Comparison of ENCODE assay signal across 13 mouse cellular contexts in the genomic region with DNA sequence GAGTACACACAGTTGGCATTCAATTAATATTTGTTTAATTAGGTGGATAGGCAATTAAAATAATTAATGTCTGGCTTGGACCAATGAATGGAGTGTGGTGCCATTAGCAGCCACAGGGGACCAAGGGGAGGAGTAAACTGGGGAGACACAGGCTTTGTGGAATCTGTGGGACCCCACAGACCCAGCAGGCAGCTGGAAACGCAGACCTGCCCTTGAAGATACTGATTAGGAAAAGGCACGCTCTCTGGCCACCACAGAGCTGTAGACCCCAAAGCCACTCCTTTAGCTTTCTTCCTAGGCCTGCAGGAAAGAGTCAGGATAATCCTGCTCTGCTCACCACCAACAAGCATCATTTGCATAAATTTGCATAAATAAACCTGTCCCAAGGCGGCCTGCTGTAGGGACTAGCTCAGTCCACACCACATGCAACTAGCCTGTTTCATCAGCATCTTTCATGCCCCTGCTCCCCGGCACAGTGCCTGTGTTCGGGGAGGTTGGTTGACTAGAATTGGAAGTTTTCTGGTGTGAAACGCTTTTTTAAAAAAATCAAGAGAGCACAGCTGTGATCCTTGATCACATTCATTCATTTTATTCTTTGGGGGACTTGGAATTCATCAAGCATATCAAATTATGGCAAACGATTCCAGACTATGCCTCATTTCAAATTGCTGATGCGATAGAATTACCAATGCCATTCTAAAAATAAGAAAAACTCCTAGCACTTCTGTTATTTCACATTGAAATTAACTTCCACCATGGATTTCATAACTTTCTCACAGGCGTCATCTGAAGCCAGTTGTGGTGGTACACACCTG. TPM values are rescaled to one million over a fixed set of nuclear protein-coding genes. Genes with fewer than 3 reads are reported as not detected.
DNase-seq lines count a peak whose midpoint lies in the region; ATAC-seq and TF ChIP-seq lines count a peak whose summit lies in the region.
"Had no signal": no experiment of that assay in that cellular context is flagged by ENCODE, and none has a peak within 500 bp of the region (broad histone marks: within the 10 kb centered on the region; RNA-seq: fewer than 3 reads in every experiment).

No protein-coding gene starts in this region.

- TF ChIP-seq EP300 in lung, postnatal 0 days (IDR thresholded peaks at IDR 0.05): no peak

- TF ChIP-seq CTCF in lung, postnatal 0 days (IDR thresholded peaks at IDR 0.05): no peak

- H3K4me1 ChIP-seq in kidney, embryonic 16.5 days (ENCODE audit: insufficient read depth, low read length): 0 out of 2 replicates have a peak, but pooled peaks cover 9% of the 10 kb centered on the region
- no peaks in the 10 kb centered on the region for H3K4me1 ChIP-seq in kidney, embryonic 14.5 days (ENCODE audit: control insufficient read depth, insufficient read depth, low read length)
- peaks cover 50% of the 10 kb centered on the region for H3K4me1 ChIP-seq in forebrain, embryonic 10.5 days
- peaks cover 54% of the 10 kb centered on the region for H3K4me1 ChIP-seq in hindbrain, embryonic 15.5 days (replicated peaks)
- H3K4me1 ChIP-seq in neural tube, embryonic 14.5 days (ENCODE audit: control insufficient read depth, insufficient read depth, low read length): peaks cover 26% of the 10 kb centered on the region
- H3K4me1 ChIP-seq in lung, postnatal 0 days (ENCODE audit: insufficient read depth, low read depth, low read length): no peaks in the 10 kb centered on the region

- no peaks in the 10 kb centered on the region for H3K9me3 ChIP-seq in kidney, embryonic 16.5 days (ENCODE audit: low read length)
- H3K9me3 ChIP-seq in kidney, embryonic 14.5 days (ENCODE audit: control insufficient read depth, low read length): no peaks in the 10 kb centered on the region
- H3K9me3 ChIP-seq in forebrain, embryonic 10.5 days: no peaks in the 10 kb centered on the region
- no peaks in the 10 kb centered on the region for H3K9me3 ChIP-seq in hindbrain, embryonic 15.5 days
- no peaks in the 10 kb centered on the region for H3K9me3 ChIP-seq in neural tube, embryonic 14.5 days (ENCODE audit: control insufficient read depth, low read length)
- no peaks in the 10 kb centered on the region for H3K9me3 ChIP-seq in lung, postnatal 0 days (ENCODE audit: low read length)

- ATAC-seq in kidney, embryonic 16.5 days (ENCODE audit: low FRiP score, low TSS enrichment): peak; percentile 19; the same call in 1 of the 2 replicates
- ATAC-seq in kidney, embryonic 14.5 days (ENCODE audit: low FRiP score, low TSS enrichment): no peak
- ATAC-seq in hindbrain, embryonic 15.5 days (ENCODE audit: low FRiP score, low read depth): peak; percentile 79
- ATAC-seq in neural tube, embryonic 14.5 days (ENCODE audit: low read depth): peak; percentile 84
- no peak for ATAC-seq in lung, postnatal 0 days

- H3K27me3 ChIP-seq in kidney, embryonic 16.5 days (ENCODE audit: insufficient read depth, low read length): no peaks in the 10 kb centered on the region
- H3K27me3 ChIP-seq in kidney, embryonic 14.5 days (ENCODE audit: control insufficient read depth, insufficient read depth, low read length): no peaks in the 10 kb centered on the region
- no peaks in the 10 kb centered on the region; the same call in 1 of the 2 replicates for H3K27me3 ChIP-seq in forebrain, embryonic 10.5 days (ENCODE audit: poor library complexity, severe bottlenecking)
- no peaks in the 10 kb centered on the region for H3K27me3 ChIP-seq in hindbrain, embryonic 15.5 days
- H3K27me3 ChIP-seq in neural tube, embryonic 14.5 days (ENCODE audit: control insufficient read depth, insufficient read depth, low read length): no peaks in the 10 kb centered on the region
- no peaks in the 10 kb centered on the region for H3K27me3 ChIP-seq in lung, postnatal 0 days (replicated peaks; ENCODE audit: insufficient read depth, low read length)

- H3K36me3 ChIP-seq in kidney, embryonic 16.5 days (ENCODE audit: insufficient read depth, low read length): no peaks in the 10 kb centered on the region
- H3K36me3 ChIP-seq in kidney, embryonic 14.5 days (ENCODE audit: control insufficient read depth, insufficient read depth, low read length): no peaks in the 10 kb centered on the region
- H3K36me3 ChIP-seq in forebrain, embryonic 10.5 days (replicated peaks): peaks cover 30% of the 10 kb centered on the region
- no peaks in the 10 kb centered on the region for H3K36me3 ChIP-seq in hindbrain, embryonic 15.5 days
- H3K36me3 ChIP-seq in neural tube, embryonic 14.5 days (ENCODE audit: control insufficient read depth, insufficient read depth, low read length): no peaks in the 10 kb centered on the region
- H3K36me3 ChIP-seq in lung, postnatal 0 days (ENCODE audit: insufficient read depth, low read length): no peaks in the 10 kb centered on the region

- no peak overlapping the region for H3K4me2 ChIP-seq in kidney, embryonic 16.5 days (replicated peaks; ENCODE audit: low read depth, low read length)
- H3K4me2 ChIP-seq in kidney, embryonic 14.5 days (replicated peaks; ENCODE audit: low read depth, low read length): no peak overlapping the region
- 0 out of 2 replicates have a peak overlapping the region, but pooled peaks have one; percentile 11 for H3K4me2 ChIP-seq in hindbrain, embryonic 15.5 days
- peak overlapping the region; percentile 17; the same call in 1 of the 2 replicates for H3K4me2 ChIP-seq in neural tube, embryonic 14.5 days (ENCODE audit: low read depth, low read length)
- no peak overlapping the region for H3K4me2 ChIP-seq in lung, postnatal 0 days (replicated peaks; ENCODE audit: low read depth, low read length)
- H3K4me2 ChIP-seq: liver, embryonic 11.5 days had no signal

- no peak overlapping the region for H3K27ac ChIP-seq in kidney, embryonic 16.5 days (ENCODE audit: low read length)
- H3K27ac ChIP-seq in kidney, embryonic 14.5 days (ENCODE audit: low read depth, low read length): no peak overlapping the region
- H3K27ac ChIP-seq in forebrain, embryonic 10.5 days: peak overlapping the region; percentile 3; the same call in 1 of the 2 replicates
- peak overlapping the region; percentile 73 for H3K27ac ChIP-seq in hindbrain, embryonic 15.5 days (replicated peaks)
- peak overlapping the region; percentile 70 for H3K27ac ChIP-seq in neural tube, embryonic 14.5 days (ENCODE audit: low read depth, low read length)
- no peak overlapping the region for H3K27ac ChIP-seq in lung, postnatal 0 days (ENCODE audit: low read length)
- H3K27ac ChIP-seq: macrophage had no signal

- 65% methylated on average over 9 of the region's 9 CpGs for WGBS in kidney, embryonic 16.5 days
- 68% methylated on average over 9 of the region's 9 CpGs for WGBS in kidney, embryonic 14.5 days
- WGBS in forebrain, embryonic 10.5 days: 50% methylated on average over 9 of the region's 9 CpGs
- 19% methylated on average over 9 of the region's 9 CpGs for WGBS in hindbrain, embryonic 15.5 days
- 28% methylated on average over 9 of the region's 9 CpGs for WGBS in neural tube, embryonic 14.5 days
- whole genome bisulfite sequencing in lung, postnatal 0 days: 74% methylated on average over 9 of the region's 9 CpGs

- no peak for DNase-seq in forebrain, embryonic 10.5 days (ENCODE audit: extremely low spot score, low spot score)
- no peak for DNase-seq in lung, postnatal 0 days (ENCODE audit: low spot score)
- DNase-seq in urinary bladder, postnatal 14 days (ENCODE audit: low spot score): no peak
- no peak for DNase-seq in layer of hippocampus, postnatal 36 days
- DNase-seq: adrenal gland, adult 2 months; kidney, adult 18-20 months had no signal

- no peak overlapping the region for H3K9ac ChIP-seq in kidney, embryonic 16.5 days (replicated peaks; ENCODE audit: low read length)
- H3K9ac ChIP-seq in kidney, embryonic 14.5 days (ENCODE audit: low read depth, low read length): no peak overlapping the region
- no peak overlapping the region for H3K9ac ChIP-seq in hindbrain, embryonic 15.5 days
- H3K9ac ChIP-seq in neural tube, embryonic 14.5 days (replicated peaks; ENCODE audit: low read depth, low read length): no peak overlapping the region
- H3K9ac ChIP-seq in lung, postnatal 0 days (replicated peaks; ENCODE audit: low read depth): no peak overlapping the region

- H3K4me3 ChIP-seq in kidney, embryonic 16.5 days (ENCODE audit: low read length): no peak overlapping the region
- no peak overlapping the region for H3K4me3 ChIP-seq in kidney, embryonic 14.5 days (ENCODE audit: low read length)
- no peak overlapping the region for H3K4me3 ChIP-seq in forebrain, embryonic 10.5 days
- H3K4me3 ChIP-seq in hindbrain, embryonic 15.5 days: no peak overlapping the region
- no peak overlapping the region for H3K4me3 ChIP-seq in neural tube, embryonic 14.5 days (ENCODE audit: low read depth, low read length)
- H3K4me3 ChIP-seq in lung, postnatal 0 days (ENCODE audit: low read depth, low read length): no peak overlapping the region

RNA-seq across cellular contexts. Expression of a gene that starts 8.1 kb away (rescaled TPM):
- polyA plus RNA-seq in kidney, embryonic 16.5 days (2015; fragmentation: Nextera tagmentation; extraction: Ambion mirVana): 10.8 and 10.9 TPM in 2 replicates
- polyA plus RNA-seq in kidney, embryonic 14.5 days (2014; fragmentation: Nextera tagmentation; extraction: Ambion mirVana): 8.6 and 10.5 TPM in 2 replicates
- 23.3 and 27.9 TPM in 2 replicates for polyA plus RNA-seq in forebrain, embryonic 10.5 days (2016; fragmentation: Nextera tagmentation; extraction: Ambion mirVana)
- polyA plus RNA-seq in hindbrain, embryonic 15.5 days (2015; fragmentation: Nextera tagmentation; extraction: Ambion mirVana): 65.6 and 74.6 TPM in 2 replicates
- 71.5 and 83.8 TPM in 2 replicates for polyA plus RNA-seq in neural tube, embryonic 14.5 days (2014; fragmentation: Nextera tagmentation; extraction: Ambion mirVana)
- 0.63 and 0.78 TPM in 2 replicates for polyA plus RNA-seq in lung, postnatal 0 days (2015; fragmentation: Nextera tagmentation; extraction: Ambion mirVana)
- total RNA-seq in layer of hippocampus, postnatal 36 days (2021): 100 to 1,000 TPM; 132 to 153 TPM
- total RNA-seq: neutrophil, adult 5-6 weeks had no signal

Comparison
In these comparisons a context has a peak if more than half of its experiments do, and no peak if none do; other contexts are left out.
1. ATAC-seq: peak in kidney, embryonic 16.5 days (single experiment), hindbrain, embryonic 15.5 days (single experiment) and neural tube, embryonic 14.5 days (single experiment); none in kidney, embryonic 14.5 days (single experiment) and lung, postnatal 0 days (single experiment).
2. H3K27ac ChIP-seq: peak in forebrain, embryonic 10.5 days (single experiment), hindbrain, embryonic 15.5 days (single experiment) and neural tube, embryonic 14.5 days (single experiment); none in kidney, embryonic 16.5 days (single experiment), kidney, embryonic 14.5 days (single experiment) and lung, postnatal 0 days (single experiment).
3. H3K4me2 ChIP-seq: peak in hindbrain, embryonic 15.5 days (single experiment) and neural tube, embryonic 14.5 days (single experiment); none in kidney, embryonic 16.5 days (single experiment), kidney, embryonic 14.5 days (single experiment) and lung, postnatal 0 days (single experiment).